Mouse (Mus musculus): ENCODE results near the gene Ubl5. TPM values are rescaled to one million over a fixed set of nuclear protein-coding genes. Genes with fewer than 3 reads are reported as not detected.
"Not testable (repeated sequence)": the region's sequence is repeated elsewhere in the genome, so short reads cannot be mapped to it uniquely, and the experiment has no call there.

Gene Ubl5
- polyA plus RNA-seq (2012; rRNA removed): 360 and 463 TPM in 2 replicates

DNA sequence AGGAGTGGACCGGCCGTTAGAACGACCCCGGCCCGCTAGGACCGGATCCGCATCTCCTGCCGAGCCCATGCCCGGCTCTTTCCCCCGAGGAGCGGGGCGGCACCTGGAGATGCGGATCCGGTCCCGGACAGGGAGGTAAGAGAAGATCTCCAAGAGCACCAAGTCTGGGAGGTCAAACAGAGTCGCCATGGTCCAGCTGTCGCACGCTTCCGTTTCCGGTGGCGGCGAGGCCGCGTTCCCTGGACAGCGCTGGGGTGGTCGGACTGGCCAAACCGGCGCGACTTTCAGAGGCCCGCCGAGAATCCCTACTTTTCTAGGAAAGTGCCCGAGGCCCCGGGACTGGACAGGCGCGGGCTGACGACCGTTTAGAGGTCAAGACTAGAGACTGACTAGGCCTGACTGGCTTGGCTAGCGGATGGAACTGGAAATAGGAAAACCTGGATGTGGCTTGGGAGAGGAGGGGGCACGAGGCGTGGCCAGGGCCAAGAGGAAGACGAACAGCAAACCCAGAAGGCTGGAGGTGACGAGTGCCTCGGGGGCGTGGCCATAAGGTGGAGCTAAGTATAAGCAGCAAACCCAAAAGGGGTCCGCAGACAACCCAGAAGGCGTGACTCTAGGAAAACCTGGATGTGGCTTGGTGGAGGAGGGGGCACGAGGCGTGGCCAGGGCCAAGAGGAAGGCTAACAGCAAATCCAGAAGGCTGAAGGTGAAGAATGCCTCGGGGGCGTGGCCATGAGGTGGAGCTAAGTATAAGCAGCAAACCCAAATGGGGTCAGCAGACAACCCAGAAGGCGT lies at the start of gene Ubl5:
Ubl5 (plus strand) TSS at position 778 of the 795 bp plus-strand sequence.
- peak; percentile 98 for DNase-seq (ENCODE audit: low read depth)
- 0 out of 2 replicates have a peak, but pooled peaks have one; percentile 3 for TF ChIP-seq POLR2A (IDR thresholded peaks at IDR 0.05; ENCODE audit: borderline replicate concordance, extremely low read depth, insufficient read depth, insufficient read length, poor library complexity, severe bottlenecking)
- TF ChIP-seq CTCF (IDR thresholded peaks at IDR 0.05; ENCODE audit: borderline replicate concordance, extremely low read depth, insufficient read depth, insufficient read length): no peak

DNA sequence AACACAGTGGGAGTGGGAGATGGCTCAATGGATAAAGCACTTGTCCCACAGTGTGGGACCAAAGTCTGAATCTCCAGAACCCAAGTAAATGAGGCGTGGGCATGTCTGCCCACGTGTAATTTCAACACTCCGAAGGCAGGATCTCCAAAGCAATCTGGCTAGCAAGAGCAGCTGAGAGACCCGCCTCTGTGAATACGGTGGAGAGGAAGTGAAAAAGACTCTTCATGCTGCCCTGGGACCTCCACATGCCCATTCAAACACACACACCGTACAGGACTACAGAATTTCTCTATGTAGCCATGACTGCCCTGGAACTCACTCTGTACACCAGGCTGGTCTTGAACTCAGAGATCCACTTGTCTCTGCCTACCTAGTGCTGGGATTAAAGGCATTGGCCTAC lies 41.4 kb upstream of the Ubl5 start:
- no peak for DNase-seq (ENCODE audit: low read depth)
- TF ChIP-seq CTCF (IDR thresholded peaks at IDR 0.05; ENCODE audit: borderline replicate concordance, extremely low read depth, insufficient read depth, insufficient read length) (no peak), POLR2A (IDR thresholded peaks at IDR 0.05; ENCODE audit: borderline replicate concordance, extremely low read depth, insufficient read depth, insufficient read length, poor library complexity, severe bottlenecking) (no peak)

GRCm38 (mm10) chr9:20606269-20606668 lies 36.4 kb upstream of the Ubl5 start:
- DNase-seq (ENCODE audit: low read depth): no peak
- TF ChIP-seq CTCF (IDR thresholded peaks at IDR 0.05; ENCODE audit: borderline replicate concordance, extremely low read depth, insufficient read depth, insufficient read length): no peak
- no peak for TF ChIP-seq POLR2A (IDR thresholded peaks at IDR 0.05; ENCODE audit: borderline replicate concordance, extremely low read depth, insufficient read depth, insufficient read length, poor library complexity, severe bottlenecking)

DNA sequence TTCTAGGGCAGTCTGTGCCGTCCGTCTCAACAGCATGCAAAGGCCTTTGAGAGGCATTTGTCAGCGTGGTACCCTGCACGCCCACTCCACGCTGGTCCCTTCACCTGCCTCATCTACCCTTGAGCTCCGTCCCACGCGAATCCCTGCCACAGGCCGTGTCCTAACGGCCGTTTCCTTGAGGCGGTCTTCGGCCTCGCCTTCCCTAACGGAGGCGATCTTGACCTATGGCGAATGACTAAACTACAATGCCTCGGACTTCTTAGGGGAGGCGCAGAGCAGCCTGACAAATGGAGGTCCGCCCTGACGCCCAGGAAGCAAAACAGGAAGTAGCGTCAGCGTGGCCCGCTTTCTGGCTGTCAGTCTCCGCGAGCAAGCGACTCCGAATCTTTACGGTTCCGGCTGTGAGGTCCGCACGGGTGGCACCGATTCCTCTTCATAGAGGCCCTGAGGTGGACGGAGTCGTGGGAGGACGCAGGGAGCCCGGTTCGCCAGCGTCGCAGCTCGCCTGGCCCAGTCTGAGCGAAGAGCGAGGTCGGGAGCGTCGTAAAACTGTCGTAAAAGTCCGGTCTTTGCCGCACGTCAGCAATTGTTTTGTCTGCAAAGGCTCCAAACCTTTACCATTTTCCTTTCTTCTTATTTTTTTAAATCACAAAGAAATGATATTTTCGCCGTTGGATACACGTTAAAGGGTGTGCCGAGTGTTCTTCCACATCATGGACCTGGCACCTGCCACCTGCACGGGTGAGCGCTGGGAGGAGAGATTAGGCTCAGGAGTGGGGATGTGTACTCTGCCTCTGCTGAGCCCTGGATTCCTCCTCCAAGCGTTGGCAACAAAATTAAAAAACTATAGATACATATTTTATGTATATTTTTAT lies 35.3 kb upstream of the Ubl5 start:
- peak; percentile 46; the same call in 1 of the 2 replicates for TF ChIP-seq POLR2A (IDR thresholded peaks at IDR 0.05; ENCODE audit: borderline replicate concordance, extremely low read depth, insufficient read depth, insufficient read length, poor library complexity, severe bottlenecking)
- TF ChIP-seq CTCF (IDR thresholded peaks at IDR 0.05; ENCODE audit: borderline replicate concordance, extremely low read depth, insufficient read depth, insufficient read length): no peak
- DNase-seq (ENCODE audit: low read depth): peak; percentile 97

- no peak for TF ChIP-seq CTCF (IDR thresholded peaks at IDR 0.05; ENCODE audit: borderline replicate concordance, extremely low read depth, insufficient read depth, insufficient read length)
- TF ChIP-seq POLR2A (IDR thresholded peaks at IDR 0.05; ENCODE audit: borderline replicate concordance, extremely low read depth, insufficient read depth, insufficient read length, poor library complexity, severe bottlenecking): no peak
- no peak for DNase-seq (ENCODE audit: low read depth)
Measured at GRCm38 (mm10) chr9:20609831-20610464, 32.7 kb upstream of the Ubl5 start.

DNA sequence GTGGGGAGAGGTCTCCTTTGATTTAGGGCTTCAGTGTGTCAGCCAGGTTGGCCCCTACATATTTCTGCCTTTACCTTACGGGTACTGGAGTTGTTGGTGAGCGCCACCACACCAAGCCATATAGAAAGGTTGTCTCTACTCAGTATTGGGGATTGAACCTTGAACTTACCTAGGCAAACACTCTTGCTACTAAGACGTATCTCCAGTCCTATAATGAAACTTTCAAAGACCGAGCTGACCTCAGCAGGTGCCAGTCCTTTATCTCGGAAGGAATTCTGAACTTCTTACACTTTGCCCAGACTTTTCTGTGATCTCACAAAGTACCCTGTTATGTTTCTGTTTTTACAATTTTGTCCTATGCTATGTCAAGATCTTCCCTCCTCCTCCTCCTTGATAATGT lies 30.7 kb upstream of the Ubl5 start:
- TF ChIP-seq POLR2A (IDR thresholded peaks at IDR 0.05; ENCODE audit: borderline replicate concordance, extremely low read depth, insufficient read depth, insufficient read length, poor library complexity, severe bottlenecking) (no peak), CTCF (IDR thresholded peaks at IDR 0.05; ENCODE audit: borderline replicate concordance, extremely low read depth, insufficient read depth, insufficient read length) (no peak)
- DNase-seq (ENCODE audit: low read depth): no peak

GRCm38 (mm10) chr9:20616685-20617084 lies 26.0 kb upstream of the Ubl5 start:
- DNase-seq (ENCODE audit: low read depth): no peak
- TF ChIP-seq POLR2A (IDR thresholded peaks at IDR 0.05; ENCODE audit: borderline replicate concordance, extremely low read depth, insufficient read depth, insufficient read length, poor library complexity, severe bottlenecking): no peak
- TF ChIP-seq CTCF (IDR thresholded peaks at IDR 0.05; ENCODE audit: borderline replicate concordance, extremely low read depth, insufficient read depth, insufficient read length): no peak

GRCm38 (mm10) chr9:20631332-20631731 lies 11.3 kb upstream of the Ubl5 start:
- no peak for TF ChIP-seq POLR2A (IDR thresholded peaks at IDR 0.05; ENCODE audit: borderline replicate concordance, extremely low read depth, insufficient read depth, insufficient read length, poor library complexity, severe bottlenecking)
- no peak for TF ChIP-seq CTCF (IDR thresholded peaks at IDR 0.05; ENCODE audit: borderline replicate concordance, extremely low read depth, insufficient read depth, insufficient read length)
- no peak for DNase-seq (ENCODE audit: low read depth)

- not testable (repeated sequence) for DNase-seq (ENCODE audit: low read depth)
Measured at GRCm38 (mm10) chr9:20635676-20636075, 7.0 kb upstream of the Ubl5 start.

- TF ChIP-seq CTCF (IDR thresholded peaks at IDR 0.05; ENCODE audit: borderline replicate concordance, extremely low read depth, insufficient read depth, insufficient read length) (no peak), POLR2A (IDR thresholded peaks at IDR 0.05; ENCODE audit: borderline replicate concordance, extremely low read depth, insufficient read depth, insufficient read length, poor library complexity, severe bottlenecking) (no peak)
- DNase-seq (ENCODE audit: low read depth): no peak
Measured at GRCm38 (mm10) chr9:20636256-20636655, 6.4 kb upstream of the Ubl5 start.

GRCm38 (mm10) chr9:20636790-20637189 lies 5.9 kb upstream of the Ubl5 start:
- TF ChIP-seq CTCF (IDR thresholded peaks at IDR 0.05; ENCODE audit: borderline replicate concordance, extremely low read depth, insufficient read depth, insufficient read length): no peak
- TF ChIP-seq POLR2A (IDR thresholded peaks at IDR 0.05; ENCODE audit: borderline replicate concordance, extremely low read depth, insufficient read depth, insufficient read length, poor library complexity, severe bottlenecking): no peak

More at GRCm38 (mm10) chr9:20636790-20637189, 5.9 kb upstream of the Ubl5 start:
- no peak for DNase-seq (ENCODE audit: low read depth)
